Mouse (Mus musculus): Measurements from ENCODE around the gene Slc35b2. TPM values are rescaled to one million over a fixed set of nuclear protein-coding genes. Genes with fewer than 3 reads are reported as not detected.

Slc35b2 gene
- polyA plus RNA-seq, 1 experiment from 2014 or later: 91.5 TPM

GRCm38 (mm10) chr17:45595736-45596390 lies 32.2 kb downstream of the Slc35b2 start:
- Histone ChIP-seq H3K27ac (ENCODE audit: low read depth, low read length) (no peak overlapping the region), H3K4me2 (replicated peaks; ENCODE audit: low read depth, low read length) (peak overlapping the region; percentile 98), H3K4me3 (ENCODE audit: low read depth, low read length) (peak overlapping the region; percentile 54), H3K9ac (ENCODE audit: low read depth, low read length) (peak overlapping the region; percentile 65), H3K4me1 (replicated peaks; ENCODE audit: control insufficient read depth, insufficient read depth, low read length) (peaks cover 14% of the 10 kb centered on the region), H3K9me3 (ENCODE audit: control insufficient read depth, low read length) (no peaks in the 10 kb centered on the region), H3K36me3 (ENCODE audit: control insufficient read depth, insufficient read depth, low read length) (no peaks in the 10 kb centered on the region), H3K27me3 (ENCODE audit: control insufficient read depth, insufficient read depth, low read length) (peaks cover 8% of the 10 kb centered on the region)
- ATAC-seq (ENCODE audit: low FRiP score) (peak; percentile 21; the same call in 1 of the 2 replicates), DNase-seq (ENCODE audit: low spot score) (peak; percentile 40)
- 1% methylated on average over 23 of the region's 23 CpGs for WGBS

- peak; percentile 68 for DNase-seq (ENCODE audit: low spot score)
- no peak overlapping the region for H3K9ac ChIP-seq (ENCODE audit: low read depth, low read length)
- H3K27ac ChIP-seq (ENCODE audit: low read depth, low read length): peak overlapping the region; percentile 51
- 23% methylated on average over 11 of the region's 11 CpGs for WGBS
- peaks cover 17% of the 10 kb centered on the region for H3K4me1 ChIP-seq (replicated peaks; ENCODE audit: control insufficient read depth, insufficient read depth, low read length)
- H3K36me3 ChIP-seq (ENCODE audit: control insufficient read depth, insufficient read depth, low read length): no peaks in the 10 kb centered on the region
- no peaks in the 10 kb centered on the region for H3K9me3 ChIP-seq (ENCODE audit: control insufficient read depth, low read length)
- ATAC-seq (ENCODE audit: low FRiP score): peak; percentile 22; the same call in 1 of the 2 replicates
- no peak overlapping the region for H3K4me3 ChIP-seq (ENCODE audit: low read depth, low read length)
- H3K27me3 ChIP-seq (ENCODE audit: control insufficient read depth, insufficient read depth, low read length): peaks cover 15% of the 10 kb centered on the region
- no peak overlapping the region for H3K4me2 ChIP-seq (replicated peaks; ENCODE audit: low read depth, low read length)
These were observed 33.1 kb downstream of the Slc35b2 start for GRCm38 (mm10) chr17:45596631-45597396.

GRCm38 (mm10) chr17:45597787-45598186 lies 34.1 kb downstream of the Slc35b2 start:
- ATAC-seq (ENCODE audit: low FRiP score) (no peak), DNase-seq (ENCODE audit: low spot score) (peak; percentile 45)
- H3K4me2 ChIP-seq (replicated peaks; ENCODE audit: low read depth, low read length): no peak overlapping the region
- WGBS: 44% methylated on average over 3 of the region's 3 CpGs
- peaks cover 17% of the 10 kb centered on the region for H3K4me1 ChIP-seq (replicated peaks; ENCODE audit: control insufficient read depth, insufficient read depth, low read length)
- H3K36me3 ChIP-seq (ENCODE audit: control insufficient read depth, insufficient read depth, low read length): no peaks in the 10 kb centered on the region
- H3K9ac ChIP-seq (ENCODE audit: low read depth, low read length): no peak overlapping the region
- H3K27me3 ChIP-seq (ENCODE audit: control insufficient read depth, insufficient read depth, low read length): peaks cover 15% of the 10 kb centered on the region
- no peak overlapping the region for H3K27ac ChIP-seq (ENCODE audit: low read depth, low read length)
- H3K9me3 ChIP-seq (ENCODE audit: control insufficient read depth, low read length): no peaks in the 10 kb centered on the region
- H3K4me3 ChIP-seq (ENCODE audit: low read depth, low read length): no peak overlapping the region

GRCm38 (mm10) chr17:45598376-45598775 lies 34.7 kb downstream of the Slc35b2 start:
- H3K9me3 ChIP-seq (ENCODE audit: control insufficient read depth, low read length): no peaks in the 10 kb centered on the region
- DNase-seq (ENCODE audit: low spot score) (no peak), ATAC-seq (ENCODE audit: low FRiP score) (no peak)
- H3K4me3 ChIP-seq (ENCODE audit: low read depth, low read length): no peak overlapping the region
- H3K27me3 ChIP-seq (ENCODE audit: control insufficient read depth, insufficient read depth, low read length): peaks cover 15% of the 10 kb centered on the region
- peaks cover 16% of the 10 kb centered on the region for H3K4me1 ChIP-seq (replicated peaks; ENCODE audit: control insufficient read depth, insufficient read depth, low read length)
- no peak overlapping the region for H3K4me2 ChIP-seq (replicated peaks; ENCODE audit: low read depth, low read length)
- H3K9ac ChIP-seq (ENCODE audit: low read depth, low read length): no peak overlapping the region
- 93% methylated on average over 2 of the region's 2 CpGs for WGBS
- no peak overlapping the region for H3K27ac ChIP-seq (ENCODE audit: low read depth, low read length)
- no peaks in the 10 kb centered on the region for H3K36me3 ChIP-seq (ENCODE audit: control insufficient read depth, insufficient read depth, low read length)

- peaks cover 15% of the 10 kb centered on the region for H3K27me3 ChIP-seq (ENCODE audit: control insufficient read depth, insufficient read depth, low read length)
- peaks cover 15% of the 10 kb centered on the region for H3K4me1 ChIP-seq (replicated peaks; ENCODE audit: control insufficient read depth, insufficient read depth, low read length)
- no peak overlapping the region for H3K9ac ChIP-seq (ENCODE audit: low read depth, low read length)
- H3K4me3 ChIP-seq (ENCODE audit: low read depth, low read length): no peak overlapping the region
- peak overlapping the region; percentile 70; the same call in 1 of the 2 replicates for H3K4me2 ChIP-seq (replicated peaks; ENCODE audit: low read depth, low read length)
- 57% methylated on average over 3 of the region's 3 CpGs for WGBS
- no peaks in the 10 kb centered on the region for H3K36me3 ChIP-seq (ENCODE audit: control insufficient read depth, insufficient read depth, low read length)
- DNase-seq (ENCODE audit: low spot score) (peak; percentile 18), ATAC-seq (ENCODE audit: low FRiP score) (no peak)
- no peak overlapping the region for H3K27ac ChIP-seq (ENCODE audit: low read depth, low read length)
- no peaks in the 10 kb centered on the region for H3K9me3 ChIP-seq (ENCODE audit: control insufficient read depth, low read length)
These were observed 35.2 kb downstream of the Slc35b2 start for GRCm38 (mm10) chr17:45598891-45599290.

GRCm38 (mm10) chr17:45599446-45600242 lies 36.0 kb downstream of the Slc35b2 start, which contains the start of gene Slc29a1:
TSS of gene Slc29a1 (minus strand) at chr17:45599606.
- H3K9ac ChIP-seq (ENCODE audit: low read depth, low read length): peak within 1 kb of the TSS; percentile 28; the same call in 1 of the 2 replicates
- ATAC-seq (ENCODE audit: low FRiP score) (no peak), DNase-seq (ENCODE audit: low spot score) (peak; percentile 69)
- peaks cover 11% of the 10 kb centered on the region for H3K4me1 ChIP-seq (replicated peaks; ENCODE audit: control insufficient read depth, insufficient read depth, low read length)
- peak within 1 kb of the TSS; percentile 70 for H3K4me2 ChIP-seq (replicated peaks; ENCODE audit: low read depth, low read length)
- 14% methylated on average over 32 of the region's 32 CpGs for WGBS
- no peaks in the 10 kb centered on the region for H3K9me3 ChIP-seq (ENCODE audit: control insufficient read depth, low read length)
- no peak within 1 kb of the TSS for H3K27ac ChIP-seq (ENCODE audit: low read depth, low read length)
- H3K4me3 ChIP-seq (ENCODE audit: low read depth, low read length): peak within 1 kb of the TSS; percentile 21
- no peaks in the 10 kb centered on the region for H3K36me3 ChIP-seq (ENCODE audit: control insufficient read depth, insufficient read depth, low read length)
- H3K27me3 ChIP-seq (ENCODE audit: control insufficient read depth, insufficient read depth, low read length): peaks cover 15% of the 10 kb centered on the region

- Histone ChIP-seq H3K36me3 (ENCODE audit: control insufficient read depth, insufficient read depth, low read length) (no peaks in the 10 kb centered on the region), H3K4me3 (ENCODE audit: low read depth, low read length) (no peak overlapping the region), H3K27me3 (ENCODE audit: control insufficient read depth, insufficient read depth, low read length) (peaks cover 15% of the 10 kb centered on the region), H3K9me3 (ENCODE audit: control insufficient read depth, low read length) (no peaks in the 10 kb centered on the region), H3K27ac (ENCODE audit: low read depth, low read length) (no peak overlapping the region), H3K4me2 (replicated peaks; ENCODE audit: low read depth, low read length) (no peak overlapping the region), H3K9ac (ENCODE audit: low read depth, low read length) (no peak overlapping the region), H3K4me1 (replicated peaks; ENCODE audit: control insufficient read depth, insufficient read depth, low read length) (peaks cover 11% of the 10 kb centered on the region)
- DNase-seq (ENCODE audit: low spot score): peak; percentile 12
- ATAC-seq (ENCODE audit: low FRiP score): no peak
- WGBS: 53% methylated on average over 8 of the region's 8 CpGs
These were observed 36.6 kb downstream of the Slc35b2 start for GRCm38 (mm10) chr17:45600267-45600666.

- Histone ChIP-seq H3K4me2 (replicated peaks; ENCODE audit: low read depth, low read length) (no peak overlapping the region; the same call in 1 of the 2 replicates), H3K9ac (ENCODE audit: low read depth, low read length) (0 out of 2 replicates have a peak overlapping the region, but pooled peaks have one; percentile 20), H3K36me3 (ENCODE audit: control insufficient read depth, insufficient read depth, low read length) (no peaks in the 10 kb centered on the region), H3K27ac (ENCODE audit: low read depth, low read length) (no peak overlapping the region), H3K27me3 (ENCODE audit: control insufficient read depth, insufficient read depth, low read length) (peaks cover 13% of the 10 kb centered on the region), H3K4me1 (replicated peaks; ENCODE audit: control insufficient read depth, insufficient read depth, low read length) (peaks cover 7% of the 10 kb centered on the region; the same call in 1 of the 2 replicates), H3K4me3 (ENCODE audit: low read depth, low read length) (no peak overlapping the region), H3K9me3 (ENCODE audit: control insufficient read depth, low read length) (no peaks in the 10 kb centered on the region)
- DNase-seq (ENCODE audit: low spot score) (peak; percentile 37), ATAC-seq (ENCODE audit: low FRiP score) (no peak)
- WGBS: 11% methylated on average over 22 of the region's 22 CpGs
These were observed 37.7 kb downstream of the Slc35b2 start for GRCm38 (mm10) chr17:45601325-45601724.

All from hindbrain, embryonic 11.5 days (tissue).